Mouse (Mus musculus): ENCODE results near the gene Lgals3bp. TPM values are rescaled to one million over a fixed set of nuclear protein-coding genes. Genes with fewer than 3 reads are reported as not detected.

Lgals3bp gene
- polyA plus RNA-seq, 1 experiment from 2014 or later = 4.4 TPM

Other genes with a start within 250 kb of the Lgals3bp start
- 25.1 and 26.7 TPM in 2 replicates for gene Cyth1, start 153.5 kb downstream of the Lgals3bp start, polyA plus RNA-seq (2015; fragmentation: Nextera tagmentation; extraction: Ambion mirVana)
- gene Usp36, start 111.8 kb downstream of the Lgals3bp start, polyA plus RNA-seq (2015; fragmentation: Nextera tagmentation; extraction: Ambion mirVana) = 17.7 and 18.8 TPM in 2 replicates
- 0.10 and 0.15 TPM in 2 replicates for gene Cep295nl, start 59.6 kb downstream of the Lgals3bp start, polyA plus RNA-seq (2015; fragmentation: Nextera tagmentation; extraction: Ambion mirVana)
- 83.6 and 98.8 TPM in 2 replicates for gene Timp2, start 46.4 kb downstream of the Lgals3bp start, polyA plus RNA-seq (2015; fragmentation: Nextera tagmentation; extraction: Ambion mirVana)
- gene Cant1, start 17.0 kb upstream of the Lgals3bp start, polyA plus RNA-seq (2015; fragmentation: Nextera tagmentation; extraction: Ambion mirVana) = 24.9 and 27.8 TPM in 2 replicates
- gene C1qtnf1, start 26.1 kb upstream of the Lgals3bp start, polyA plus RNA-seq (2015; fragmentation: Nextera tagmentation; extraction: Ambion mirVana) = 4.1 and 4.2 TPM in 2 replicates
- gene Engase, start 74.7 kb upstream of the Lgals3bp start, polyA plus RNA-seq (2015; fragmentation: Nextera tagmentation; extraction: Ambion mirVana) = 5.5 and 5.9 TPM in 2 replicates